Mouse (Mus musculus) embryonic stem cell, embryonic (primary cell): Measurements from ENCODE around the gene Prkcg.

ENCODE experiments used
- CTCF ChIA-PET, 4 experiments: fragments of 300-600 bp in 2 of 4; fragments of 350-600 bp in 2 of 4; sonication (Branson Sonifier 250); formaldehyde crosslinking; loops; one replicate each; lab custom pipeline; 2022; ENCODE audit warnings: inconsistent platforms in 2 of 4; lab: Charles Lee
- POLR2A ChIA-PET, 4 experiments: fragments of 300-600 bp in 2 of 4; fragments of 350-600 bp in 2 of 4; sonication (Branson Sonifier 250); formaldehyde crosslinking; loops; one replicate each; lab custom pipeline; 2022; ENCODE audit warnings: antibody characterized with exemption in 4 of 4, inconsistent platforms in 1 of 4; lab: Charles Lee

Prkcg gene

DNA sequence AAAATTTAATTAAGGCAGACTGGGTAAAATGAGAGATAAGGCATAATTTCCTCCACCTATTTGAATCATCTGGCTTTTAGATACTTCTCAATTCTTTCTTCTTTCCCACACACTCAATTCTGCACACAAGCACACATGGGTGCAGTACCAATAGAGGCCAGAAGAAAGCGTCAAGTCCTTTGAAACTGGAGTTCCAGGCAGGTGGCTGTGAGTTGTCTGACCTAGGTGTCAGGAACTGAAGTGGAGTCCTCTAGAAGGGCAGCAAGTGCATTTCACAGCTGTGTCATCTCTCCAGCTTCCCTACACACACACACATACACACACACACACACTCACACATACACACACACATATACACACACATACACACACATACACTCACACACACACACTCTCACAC lies 62.6 kb downstream of the Prkcg start:
- CTCF ChIA-PET: interaction anchor here (0.6 to 1.6 kb wide), 4 partner anchors 11 to 36 kb away, joined by 3 to 5 read pairs (median 3); no protein-coding TSS in a partner anchor
- POLR2A ChIA-PET: interaction anchor here in 1 of 4 experiments (0.6 to 3.1 kb wide), 3 partner anchors 15 to 140 kb away, joined by 3 to 9 read pairs (median 4); no protein-coding TSS in a partner anchor

- ChIA-PET CTCF (interaction anchor here in 1 of 4 experiments (0.5 kb wide), 1 partner anchor 321 kb away, joined by 8 read pairs; no protein-coding TSS in a partner anchor), POLR2A (interaction anchor here in 2 of 4 experiments (1.0 to 1.5 kb wide), 4 partner anchors 11 to 133 kb away, joined by 3 to 5 read pairs (median 3); no protein-coding TSS in a partner anchor)
These were observed 65.9 kb downstream of the Prkcg start for GRCm38 (mm10) chr7:3354850-3355249.

DNA sequence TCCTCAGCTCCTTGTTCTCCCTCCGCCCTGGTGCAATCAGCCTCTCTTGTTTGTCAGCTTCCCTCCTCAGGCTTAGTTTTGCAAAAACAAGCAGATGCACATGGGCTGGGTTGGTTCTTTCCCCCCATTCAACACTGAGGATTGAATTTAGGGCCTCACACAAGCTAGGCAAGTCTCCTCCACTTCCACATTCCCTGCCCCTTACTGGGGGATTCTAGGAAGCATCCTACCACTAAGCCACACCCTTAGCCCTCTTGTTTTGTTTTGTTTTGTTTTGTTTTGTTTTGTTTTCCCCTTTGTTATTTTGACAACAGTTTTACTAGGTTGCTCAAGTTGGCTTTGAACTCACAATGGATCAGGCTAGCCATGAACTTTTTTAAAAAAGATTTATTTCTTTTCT lies 71.7 kb downstream of the Prkcg start:
- POLR2A ChIA-PET: interaction anchor here in 3 of 4 experiments (1.0 to 1.6 kb wide), 3 partner anchors 10 to 13 kb away, joined by 4 read pairs; no protein-coding TSS in a partner anchor
- CTCF ChIA-PET: interaction anchor here in 1 of 4 experiments (1.2 kb wide), 1 partner anchor 11 kb away, joined by 3 read pairs; no protein-coding TSS in a partner anchor

GRCm38 (mm10) chr7:3365547-3366279 lies 76.7 kb downstream of the Prkcg start:
- ChIA-PET POLR2A (interaction anchor here in 3 of 4 experiments (0.6 to 2.5 kb wide), 20 partner anchors 9 to 220 kb away, joined by 3 to 13 read pairs (median 4); partner anchors contain the start of gene Cacng8 (in 1 of the 3)), CTCF (interaction anchor here in 2 of 4 experiments (0.6 to 2.3 kb wide), 7 partner anchors 13 to 127 kb away, joined by 3 to 6 read pairs (median 3); no protein-coding TSS in a partner anchor)

DNA sequence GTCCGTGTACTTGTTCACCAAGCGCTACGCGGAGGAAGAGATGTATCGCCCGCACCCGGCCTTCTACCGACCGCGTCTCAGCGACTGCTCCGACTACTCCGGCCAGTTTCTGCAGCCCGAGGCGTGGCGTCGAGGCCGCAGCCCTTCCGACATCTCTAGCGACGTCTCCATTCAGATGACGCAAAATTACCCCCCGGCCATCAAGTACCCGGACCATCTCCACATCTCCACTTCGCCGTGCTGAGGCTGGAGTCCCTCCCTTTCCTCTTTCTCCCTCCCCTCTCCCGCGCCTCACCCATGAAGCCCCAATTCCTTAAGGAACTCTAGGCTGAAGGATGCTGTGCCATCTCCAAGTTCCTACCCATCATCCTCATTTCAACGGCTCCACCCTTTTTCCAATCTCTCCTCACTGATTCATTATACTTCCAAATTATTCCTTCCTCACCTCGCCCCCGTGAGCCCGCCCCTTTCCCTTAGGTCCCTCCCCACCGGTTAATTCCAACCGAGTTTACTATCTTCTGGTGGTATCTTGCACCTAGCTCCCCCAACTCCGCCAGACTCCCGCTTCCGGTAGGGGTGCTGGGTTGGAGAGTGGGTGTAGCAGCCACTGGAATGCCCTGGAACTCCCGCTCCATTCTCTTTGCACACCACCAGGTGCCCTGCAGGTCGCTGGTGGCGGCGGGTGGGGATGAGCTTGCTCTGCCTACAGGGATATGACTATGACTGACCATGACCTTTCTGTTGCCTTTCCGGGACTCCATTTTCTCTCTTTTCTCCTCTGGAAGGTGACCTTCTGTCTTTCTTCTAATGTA lies 77.9 kb downstream of the Prkcg start:
- ChIA-PET POLR2A (interaction anchor here in 3 of 4 experiments (0.6 to 4.1 kb wide), 16 partner anchors 11 to 326 kb away, joined by 3 to 18 read pairs (median 4); partner anchors contain the start of gene Tsen34 (in 1 of the 3)), CTCF (interaction anchor here in 3 of 4 experiments (0.6 to 2.3 kb wide), 7 partner anchors 12 to 128 kb away, joined by 3 to 6 read pairs (median 3); no protein-coding TSS in a partner anchor)

DNA sequence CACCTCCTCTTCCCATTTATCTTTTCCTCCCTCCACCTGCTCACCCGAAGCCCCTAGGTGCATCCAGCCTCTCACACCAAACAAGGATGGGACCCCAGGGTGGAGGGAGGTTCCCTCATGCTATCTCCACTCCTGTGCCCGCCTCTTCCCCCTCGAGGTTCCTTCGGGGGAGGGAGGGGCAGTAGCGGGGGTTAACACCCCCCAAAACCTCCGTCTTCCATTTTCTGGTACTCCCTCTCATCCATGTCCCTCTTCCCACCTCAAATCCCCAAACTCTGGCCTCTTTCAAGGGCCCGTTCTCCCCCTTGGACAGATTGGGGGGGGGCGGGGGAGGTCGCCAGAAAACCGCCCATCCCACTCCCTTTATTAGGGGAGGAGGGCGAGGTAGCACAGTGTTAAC lies 78.6 kb downstream of the Prkcg start:
- ChIA-PET POLR2A (interaction anchor here in 3 of 4 experiments (0.6 to 4.1 kb wide), 13 partner anchors 20 to 325 kb away, joined by 3 to 18 read pairs (median 3); partner anchors contain the start of gene Tsen34 (in 1 of the 3)), CTCF (interaction anchor here in 2 of 4 experiments (0.6 to 1.2 kb wide), 3 partner anchors 64 to 129 kb away, joined by 3 read pairs; no protein-coding TSS in a partner anchor)

- CTCF ChIA-PET: no interaction called here
- POLR2A ChIA-PET: interaction anchor here (0.6 to 5.1 kb wide), 11 partner anchors 8 to 194 kb away, joined by 3 to 32 read pairs (median 5); partner anchors contain the start of gene Cacng7 (in 1 of the 4)
These were observed 79.3 kb downstream of the Prkcg start for GRCm38 (mm10) chr7:3368311-3368710.

DNA sequence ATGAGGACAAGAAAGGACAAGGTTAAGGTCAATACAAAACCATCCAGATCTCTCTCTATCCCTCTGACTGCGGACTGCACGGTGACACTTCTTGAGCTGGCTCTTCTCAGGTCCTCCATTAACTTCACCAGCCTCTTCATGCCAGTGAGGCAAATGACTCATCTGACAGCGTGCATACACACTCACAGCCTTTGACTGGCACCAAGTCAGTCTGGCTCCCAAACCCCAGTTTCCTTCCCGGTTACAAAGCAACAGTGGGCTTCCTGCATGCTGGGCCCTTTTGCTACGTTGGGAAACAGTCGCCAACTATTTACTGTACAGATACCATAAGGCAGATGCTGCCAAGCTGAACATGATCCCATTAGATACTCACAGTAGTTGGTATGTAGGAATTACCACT lies 80.2 kb downstream of the Prkcg start:
- CTCF ChIA-PET: interaction anchor here in 3 of 4 experiments (0.6 to 1.0 kb wide), 3 partner anchors 20 to 1428 kb away, joined by 3 to 7 read pairs (median 4); no protein-coding TSS in a partner anchor
- POLR2A ChIA-PET: interaction anchor here in 3 of 4 experiments (0.6 to 5.1 kb wide), 11 partner anchors 19 to 194 kb away, joined by 3 to 32 read pairs (median 5); partner anchors contain the start of gene Cacng7 (in 1 of the 3)

DNA sequence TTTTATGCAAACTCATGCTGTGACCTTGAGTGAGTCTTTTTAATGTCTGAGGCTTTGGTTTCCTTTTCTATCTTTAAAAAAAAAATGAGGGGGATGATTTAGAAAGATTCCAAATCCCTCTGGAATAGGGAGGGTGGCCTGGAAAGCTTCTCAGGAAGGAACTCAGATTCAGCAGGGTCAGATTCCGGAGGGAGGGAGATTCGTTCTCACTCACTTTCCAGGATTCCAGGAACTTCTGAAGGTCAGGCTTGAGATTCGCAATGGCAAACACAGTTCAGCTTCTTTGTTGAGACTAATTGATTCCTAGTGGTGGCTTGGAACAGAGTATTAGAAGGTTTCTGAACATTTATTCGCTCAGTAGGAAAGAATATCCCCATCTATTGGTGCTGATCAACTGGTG lies 81.4 kb downstream of the Prkcg start:
- ChIA-PET CTCF (interaction anchor here (0.6 to 1.1 kb wide), 6 partner anchors 20 to 87 kb away, joined by 3 to 5 read pairs (median 3); partner anchors contain the start of gene Cacng8 (in 1 of the 4)), POLR2A (interaction anchor here in 3 of 4 experiments (0.7 to 5.1 kb wide), 28 partner anchors 10 to 322 kb away, joined by 3 to 32 read pairs (median 4); partner anchors contain the start of genes Cacng7 (in 1 of the 3), Cnot3 (in 1 of the 3), Mboat7 (in 1 of the 3) and Tsen34 (in 1 of the 3))

- POLR2A ChIA-PET: interaction anchor here in 3 of 4 experiments (0.5 to 5.1 kb wide), 9 partner anchors 22 to 1099 kb away, joined by 3 to 32 read pairs (median 5); no protein-coding TSS in a partner anchor
These were observed 83.4 kb downstream of the Prkcg start for GRCm38 (mm10) chr7:3372376-3372775.

GRCm38 (mm10) chr7:3373754-3374153 lies 84.8 kb downstream of the Prkcg start:
- CTCF ChIA-PET: interaction anchor here in 2 of 4 experiments (0.7 to 1.0 kb wide), 2 partner anchors 23 to 70 kb away, joined by 4 to 5 read pairs; no protein-coding TSS in a partner anchor
- POLR2A ChIA-PET: interaction anchor here in 2 of 4 experiments (0.6 to 1.8 kb wide), 2 partner anchors 26 to 66 kb away, joined by 5 to 9 read pairs; no protein-coding TSS in a partner anchor

More at GRCm38 (mm10) chr7:3372376-3372775, 83.4 kb downstream of the Prkcg start:
- CTCF ChIA-PET: interaction anchor here in 1 of 4 experiments (0.6 to 0.7 kb wide), 2 partner anchors 63 to 95 kb away, joined by 3 to 5 read pairs; no protein-coding TSS in a partner anchor

GRCm38 (mm10) chr7:3376831-3377230 lies 87.9 kb downstream of the Prkcg start:
- ChIA-PET POLR2A (interaction anchor here in 1 of 4 experiments (0.6 to 1.0 kb wide), 3 partner anchors 10 to 154 kb away, joined by 3 to 4 read pairs (median 3); no protein-coding TSS in a partner anchor), CTCF (interaction anchor here in 2 of 4 experiments (0.6 to 0.7 kb wide), 4 partner anchors 26 to 670 kb away, joined by 3 to 5 read pairs (median 3); no protein-coding TSS in a partner anchor)
